Mouse (Mus musculus) lung, adult 18-20 months (tissue): ENCODE results near the gene Prss29.

ENCODE experiments used
- DNase-seq, 2 experiments: peaks; one replicate each; pipeline ENCODE4 v3.0.0; 2022; ENCODE audit warnings: mixed read lengths in 2 of 2

Gene Prss29

GRCm38 (mm10) chr17:25318354-25318753 lies at the start of gene Prss29:
Gene Prss29, plus strand, starts transcription at chr17:25318654.
- DNase-seq = no peak

- peak; percentile 21 to 57 for DNase-seq
Observed at GRCm38 (mm10) chr17:25270795-25271335, 47.6 kb upstream of the Prss29 start.

GRCm38 (mm10) chr17:25272326-25272725 lies 46.1 kb upstream of the Prss29 start:
- DNase-seq = peak; percentile 52 to 62

GRCm38 (mm10) chr17:25272951-25273705 lies 45.3 kb upstream of the Prss29 start:
- DNase-seq = peak; percentile 89 to 91

GRCm38 (mm10) chr17:25273706-25274501 lies 44.5 kb upstream of the Prss29 start:
- DNase-seq = peak; percentile 94 to 96

GRCm38 (mm10) chr17:25274571-25275346 lies 43.7 kb upstream of the Prss29 start, which contains the start of gene Ube2i:
Gene Ube2i, minus strand, starts transcription at chr17:25274622.
- DNase-seq = no peak

GRCm38 (mm10) chr17:25275833-25276232 lies 42.6 kb upstream of the Prss29 start:
- DNase-seq = no peak

GRCm38 (mm10) chr17:25282133-25282532 lies 36.3 kb upstream of the Prss29 start:
- peak; percentile 78 to 83 for DNase-seq

GRCm38 (mm10) chr17:25285033-25285432 lies 33.4 kb upstream of the Prss29 start:
- peak; percentile 66 to 76 for DNase-seq

- peak in 1 of 2 experiments; percentile 17 for DNase-seq
Observed at GRCm38 (mm10) chr17:25288842-25289241, 29.6 kb upstream of the Prss29 start.

GRCm38 (mm10) chr17:25290411-25290810 lies 28.0 kb upstream of the Prss29 start:
- no peak for DNase-seq

- DNase-seq = no peak
Observed at GRCm38 (mm10) chr17:25293495-25293894, 25.0 kb upstream of the Prss29 start.

- no peak for DNase-seq
Observed at GRCm38 (mm10) chr17:25294111-25294510, 24.3 kb upstream of the Prss29 start.

GRCm38 (mm10) chr17:25298094-25298493 lies 20.4 kb upstream of the Prss29 start, which contains the start of gene Prss34:
Gene Prss34, plus strand, starts transcription at chr17:25298394.
- no peak for DNase-seq

GRCm38 (mm10) chr17:25308346-25308745 lies 10.1 kb upstream of the Prss29 start, which contains the start of gene Prss28:
Gene Prss28, plus strand, starts transcription at chr17:25308646.
- DNase-seq = no peak

GRCm38 (mm10) chr17:25320819-25321218 lies 2.4 kb downstream of the Prss29 start:
- no peak for DNase-seq

- no peak for DNase-seq
Observed at GRCm38 (mm10) chr17:25322930-25323329, 4.5 kb downstream of the Prss29 start.

- DNase-seq = no peak
Observed at GRCm38 (mm10) chr17:25332321-25332720, 13.9 kb downstream of the Prss29 start.

- DNase-seq = peak; percentile 18 to 20
Observed at GRCm38 (mm10) chr17:25333943-25334342, 15.5 kb downstream of the Prss29 start.

- DNase-seq = no peak
Observed at GRCm38 (mm10) chr17:25338218-25338617, 19.8 kb downstream of the Prss29 start.

- no peak for DNase-seq
Observed at GRCm38 (mm10) chr17:25340003-25340402, 21.5 kb downstream of the Prss29 start.

GRCm38 (mm10) chr17:25341490-25341889 lies 23.0 kb downstream of the Prss29 start:
- no peak for DNase-seq

GRCm38 (mm10) chr17:25345462-25345861 lies 27.0 kb downstream of the Prss29 start, which contains the start of gene Tpsab1:
Gene Tpsab1, minus strand, starts transcription at chr17:25345562.
- DNase-seq = no peak
